23 mouse cellular contexts compared by ENCODE assay signal in genomic region chr1:195032738-195033137, GRCm38 (mm10). TPM values are rescaled to one million over a fixed set of nuclear protein-coding genes. Genes with fewer than 3 reads are reported as not detected.
DNase-seq lines count a peak whose midpoint lies in the region; ATAC-seq lines count a peak whose summit lies in the region.
"Had no signal": no experiment of that assay in that cellular context is flagged by ENCODE, and none has a peak within 500 bp of the region (broad histone marks: within the 10 kb centered on the region; RNA-seq: fewer than 3 reads in every experiment).

No protein-coding gene starts in this region.

- no peaks in the 10 kb centered on the region for H3K9me3 ChIP-seq in megakaryocyte, embryonic 14.5 days
- H3K9me3 ChIP-seq in liver, embryonic 11.5 days (ENCODE audit: control insufficient read depth, low read length) = no peaks in the 10 kb centered on the region
- H3K9me3 ChIP-seq in hindbrain, embryonic 11.5 days (ENCODE audit: control insufficient read depth, low read length) = no peaks in the 10 kb centered on the region
- H3K9me3 ChIP-seq: embryonic facial prominence, embryonic 10.5 days; heart, embryonic 13.5 days; limb, embryonic 10.5 days; neural tube, embryonic 15.5 days had no signal

- ATAC-seq in megakaryocyte, adult 5-6 weeks (ENCODE audit: poor library complexity, severe bottlenecking) = no peak
- peak; percentile 43; the same call in 1 of the 2 replicates for ATAC-seq in liver, embryonic 11.5 days (replicated peaks; ENCODE audit: low FRiP score)
- ATAC-seq in megakaryocyte progenitor cell, adult 5-6 weeks (replicated peaks; ENCODE audit: poor library complexity) = peak; percentile 59
- no peak for ATAC-seq in hindbrain, embryonic 11.5 days (ENCODE audit: low FRiP score)
- ATAC-seq: forebrain, embryonic 14.5 days; hindbrain, postnatal 0 days; intestine, postnatal 0 days; Patski had no signal

- H3K4me1 ChIP-seq in megakaryocyte, embryonic 14.5 days = peaks cover 67% of the 10 kb centered on the region
- no peaks in the 10 kb centered on the region; the same call in 1 of the 2 replicates for H3K4me1 ChIP-seq in liver, embryonic 11.5 days (replicated peaks; ENCODE audit: control insufficient read depth, insufficient read depth, low read length)
- H3K4me1 ChIP-seq in hindbrain, embryonic 11.5 days (replicated peaks; ENCODE audit: control insufficient read depth, insufficient read depth, low read length) = no peaks in the 10 kb centered on the region
- H3K4me1 ChIP-seq: embryonic facial prominence, embryonic 10.5 days; limb, embryonic 10.5 days; neural tube, embryonic 15.5 days had no signal

- 49% methylated on average over 1 of the region's 1 CpGs for WGBS in liver, embryonic 11.5 days
- WGBS in hindbrain, embryonic 11.5 days = 83% methylated on average over 1 of the region's 1 CpGs

- peak; percentile 12 for DNase-seq in c-Kit-negative CD71-positive TER-119-positive erythroid progenitor cells, embryonic 14.5 days (ENCODE audit: low read depth, low spot score)
- no peak for DNase-seq in liver, embryonic 11.5 days (ENCODE audit: low spot score)
- no peak for DNase-seq in cerebellum, adult 8-10 months
- DNase-seq in hindbrain, embryonic 11.5 days (ENCODE audit: low spot score) = no peak
- DNase-seq: adrenal gland, postnatal 10 days; cerebellum, adult 18-20 months; cerebellum, postnatal 36 days; lung, adult 2 months; lung, postnatal 36 days; midbrain, embryonic 14.5 days; spleen, adult 18-20 months; thymus, postnatal 36 days had no signal

- no peak overlapping the region for H3K9ac ChIP-seq in liver, embryonic 11.5 days (ENCODE audit: low read depth, low read length)
- H3K9ac ChIP-seq in hindbrain, embryonic 11.5 days (ENCODE audit: low read depth, low read length) = no peak overlapping the region
- H3K9ac ChIP-seq: heart, embryonic 13.5 days; neural tube, embryonic 15.5 days had no signal

- peak overlapping the region; percentile 70 for H3K4me3 ChIP-seq in megakaryocyte, embryonic 14.5 days (replicated peaks)
- H3K4me3 ChIP-seq in liver, embryonic 11.5 days (ENCODE audit: low read depth, low read length) = no peak overlapping the region
- no peak overlapping the region for H3K4me3 ChIP-seq in hindbrain, embryonic 11.5 days (ENCODE audit: low read depth, low read length)
- H3K4me3 ChIP-seq: embryonic facial prominence, embryonic 10.5 days; heart, embryonic 13.5 days; limb, embryonic 10.5 days; neural tube, embryonic 15.5 days had no signal

- no peaks in the 10 kb centered on the region for H3K27me3 ChIP-seq in megakaryocyte, embryonic 14.5 days (replicated peaks)
- no peaks in the 10 kb centered on the region for H3K27me3 ChIP-seq in liver, embryonic 11.5 days (replicated peaks; ENCODE audit: control insufficient read depth, insufficient read depth, low read length)
- no peaks in the 10 kb centered on the region for H3K27me3 ChIP-seq in hindbrain, embryonic 11.5 days (ENCODE audit: control insufficient read depth, insufficient read depth, low read length)
- H3K27me3 ChIP-seq: heart, embryonic 13.5 days; neural tube, embryonic 15.5 days; Patski had no signal

- H3K27ac ChIP-seq in liver, embryonic 11.5 days (ENCODE audit: low read depth, low read length) = no peak overlapping the region
- no peak overlapping the region for H3K27ac ChIP-seq in hindbrain, embryonic 11.5 days (ENCODE audit: low read depth, low read length)
- H3K27ac ChIP-seq: embryonic facial prominence, embryonic 10.5 days; heart, embryonic 13.5 days; hindbrain, postnatal 0 days; limb, embryonic 10.5 days; neural tube, embryonic 15.5 days had no signal

- peaks cover 35% of the 10 kb centered on the region for H3K36me3 ChIP-seq in megakaryocyte, embryonic 14.5 days (replicated peaks; ENCODE audit: low read length)
- H3K36me3 ChIP-seq in liver, embryonic 11.5 days (ENCODE audit: control insufficient read depth, insufficient read depth, low read length) = no peaks in the 10 kb centered on the region
- no peaks in the 10 kb centered on the region for H3K36me3 ChIP-seq in hindbrain, embryonic 11.5 days (ENCODE audit: control insufficient read depth, insufficient read depth, low read length)
- H3K36me3 ChIP-seq: embryonic facial prominence, embryonic 10.5 days; heart, embryonic 13.5 days; limb, embryonic 10.5 days had no signal

- no peak overlapping the region for H3K4me2 ChIP-seq in liver, embryonic 11.5 days
- H3K4me2 ChIP-seq in hindbrain, embryonic 11.5 days (replicated peaks; ENCODE audit: low read depth, low read length) = no peak overlapping the region
- H3K4me2 ChIP-seq: heart, embryonic 13.5 days; neural tube, embryonic 15.5 days had no signal

RNA-seq across cellular contexts. Expression of gene Cd46, which starts 59.3 kb away (rescaled TPM):
- polyA plus RNA-seq in megakaryocyte, embryonic 14.5 days (2012; ENCODE audit: insufficient read depth, low replicate concordance) = 0.08 TPM in 1 of 2 replicates, not detected in the other
- 2.3 and 3.7 TPM in 2 replicates for total RNA-seq in megakaryocyte, adult 5-6 weeks (2015)
- total RNA-seq in megakaryocyte, adult 5-6 weeks (2017) = 0.70 and 0.98 TPM in 2 replicates
- polyA plus RNA-seq in liver, embryonic 11.5 days (2014; fragmentation: Nextera tagmentation; extraction: Ambion mirVana) = 0.65 and 0.82 TPM in 2 replicates
- 1.6 and 1.9 TPM in 2 replicates for total RNA-seq in megakaryocyte progenitor cell, adult 5-6 weeks (2015)
- total RNA-seq in megakaryocyte progenitor cell, adult 5-6 weeks (2017) = 0.33 and 0.88 TPM in 2 replicates
- 0.82 and 0.90 TPM in 2 replicates for polyA plus RNA-seq in hindbrain, embryonic 11.5 days (2014; fragmentation: Nextera tagmentation; extraction: Ambion mirVana)

Comparison
In these comparisons a context has a peak if more than half of its experiments do, and no peak if none do; other contexts are left out.
1. ATAC-seq: peak in liver, embryonic 11.5 days (single experiment) and megakaryocyte progenitor cell, adult 5-6 weeks (single experiment); none in megakaryocyte, adult 5-6 weeks (single experiment) and hindbrain, embryonic 11.5 days (single experiment).